Mouse (Mus musculus) erythroblast, adult 5-6 weeks (primary cell): Measurements from ENCODE around the gene Tmem121b. TPM values are rescaled to one million over a fixed set of nuclear protein-coding genes. Genes with fewer than 3 reads are reported as not detected.

Experiments used
- ATAC-seq: replicated peaks from 2 replicates; pipeline ENCODE4 v1.8.0; 2016; ENCODE audit warnings: moderate number of reproducible peaks, mild to moderate bottlenecking, moderate TSS enrichment, inconsistent platforms; ENCODE audit not compliant: poor library complexity, low FRiP score, severe bottlenecking
- total RNA-seq, 2 experiments: library from RNA; stranded (forward) in 1 of 2; stranded (reverse) in 1 of 2; fragments of 150-400 nt in 1 of 2; fragments of 200-764, 138-1000 nt in 1 of 2; gene quantifications; 2 replicates each; pipeline versions ENCODE4 v1.2.3 to v1.2.4; 2015 to 2017; ENCODE audit warnings: low replicate concordance in 2 of 2

Tmem121b gene
- total RNA-seq (2015; ENCODE audit: low replicate concordance) (not detected in 2 replicates), total RNA-seq (2017; ENCODE audit: low replicate concordance) (not detected in 2 replicates)

- no peak for ATAC-seq
Measured at GRCm38 (mm10) chr6:120493374-120494181, at the start of gene Tmem121b. TSS of gene Tmem121b (minus strand) at chr6:120493807.

GRCm38 (mm10) chr6:120542061-120542460, 48.5 kb upstream of the Tmem121b start:
- no peak for ATAC-seq

- 0 out of 2 replicates have a peak, but pooled peaks have one; percentile 21 for ATAC-seq
Measured at GRCm38 (mm10) chr6:120541386-120541785, 47.8 kb upstream of the Tmem121b start.

- no peak for ATAC-seq
Measured at GRCm38 (mm10) chr6:120539781-120540231, 46.2 kb upstream of the Tmem121b start.

GRCm38 (mm10) chr6:120539132-120539759, 45.6 kb upstream of the Tmem121b start:
- peak; percentile 83 for ATAC-seq

DNA sequence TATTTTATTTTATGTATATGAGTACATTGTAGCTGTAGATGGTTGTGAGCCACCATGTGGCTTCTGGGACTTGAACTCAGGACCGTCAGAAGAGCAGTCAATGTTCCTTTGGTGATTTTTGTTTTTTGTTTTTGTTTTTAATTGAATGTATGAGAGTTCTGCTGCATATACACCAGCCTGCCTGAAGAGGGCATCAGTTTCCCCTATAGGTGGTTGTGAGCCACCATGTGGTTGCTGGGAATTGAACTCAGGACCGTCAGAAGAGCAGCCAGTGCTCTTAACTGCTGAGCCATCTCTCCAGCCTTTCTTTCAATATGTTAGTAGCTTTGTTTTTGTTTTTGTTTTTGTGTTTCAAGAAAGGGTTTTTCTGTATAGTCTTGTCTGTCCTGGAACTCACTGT, 42.7 kb upstream of the Tmem121b start:
- ATAC-seq = no peak

GRCm38 (mm10) chr6:120532594-120532993, 39.0 kb upstream of the Tmem121b start:
- no peak for ATAC-seq

DNA sequence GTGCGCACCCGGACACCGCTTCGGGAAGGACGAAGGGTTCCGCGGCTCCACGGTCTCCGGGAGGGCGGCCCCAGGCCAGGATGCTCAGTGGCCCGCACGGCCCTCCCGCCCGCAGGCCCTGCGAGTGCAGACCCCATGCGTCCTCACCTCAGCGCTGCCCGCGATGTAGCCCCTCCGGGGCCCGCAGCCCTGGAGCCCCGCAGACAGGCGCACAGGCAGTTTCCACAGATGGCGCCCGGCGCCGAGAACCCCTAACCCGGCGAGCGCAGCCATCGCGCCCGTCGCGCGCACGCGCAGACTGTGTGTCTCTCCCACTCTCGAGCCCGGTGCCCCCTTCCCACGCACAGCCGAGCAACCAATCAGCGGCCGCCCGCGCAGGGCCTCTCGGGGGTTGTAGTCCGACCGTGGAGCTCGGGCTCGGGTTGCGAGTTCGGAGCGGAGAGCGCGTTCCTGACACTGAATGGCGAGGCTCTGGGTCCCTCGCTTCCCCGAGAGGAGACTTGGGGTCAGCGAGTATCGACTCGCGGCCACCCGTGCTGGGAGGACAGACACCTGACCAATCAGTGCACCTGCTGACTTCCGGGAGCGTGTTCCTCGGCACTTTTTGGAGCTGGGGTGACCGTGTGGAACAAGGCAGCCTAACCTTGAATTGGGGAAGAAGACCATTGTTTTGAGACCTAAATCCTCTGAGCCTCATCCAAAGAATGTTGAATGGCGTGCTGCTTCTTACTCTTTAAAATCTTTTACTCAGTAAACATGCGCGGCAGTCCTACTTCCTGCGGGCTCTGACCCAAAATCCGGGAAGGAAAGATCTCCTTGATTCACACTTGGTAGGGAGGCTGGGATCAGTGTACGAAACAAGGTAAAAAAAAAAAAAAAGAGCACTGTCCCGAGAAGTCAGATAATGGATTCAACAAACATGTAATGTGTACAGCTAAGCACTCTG, 37.7 kb upstream of the Tmem121b start, which contains the start of gene Hdhd5:
Gene Hdhd5, minus strand, starts transcription at position 300 of the 946 bp plus-strand sequence.
- ATAC-seq = peak; percentile 91

- no peak for ATAC-seq
Measured at GRCm38 (mm10) chr6:120529123-120529522, 35.5 kb upstream of the Tmem121b start.

DNA sequence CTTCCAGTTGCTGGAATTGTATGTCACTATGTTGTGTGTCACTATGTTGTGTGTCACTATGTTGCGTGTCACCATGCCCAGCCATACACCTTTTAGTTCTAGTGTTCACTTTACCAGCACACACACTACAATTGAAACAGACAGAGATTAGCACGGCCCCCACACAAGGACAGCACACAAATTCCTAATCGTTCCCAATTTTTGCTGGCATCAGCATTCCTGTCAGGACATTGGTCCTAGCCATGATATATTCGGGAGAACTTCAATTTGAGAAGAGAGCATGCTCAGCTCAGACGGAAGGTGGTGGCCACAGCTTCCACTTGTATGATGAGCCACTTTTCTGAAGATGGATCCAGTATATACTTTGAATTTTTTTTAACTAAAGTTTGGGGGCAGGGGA, 31.2 kb upstream of the Tmem121b start:
- ATAC-seq = no peak

DNA sequence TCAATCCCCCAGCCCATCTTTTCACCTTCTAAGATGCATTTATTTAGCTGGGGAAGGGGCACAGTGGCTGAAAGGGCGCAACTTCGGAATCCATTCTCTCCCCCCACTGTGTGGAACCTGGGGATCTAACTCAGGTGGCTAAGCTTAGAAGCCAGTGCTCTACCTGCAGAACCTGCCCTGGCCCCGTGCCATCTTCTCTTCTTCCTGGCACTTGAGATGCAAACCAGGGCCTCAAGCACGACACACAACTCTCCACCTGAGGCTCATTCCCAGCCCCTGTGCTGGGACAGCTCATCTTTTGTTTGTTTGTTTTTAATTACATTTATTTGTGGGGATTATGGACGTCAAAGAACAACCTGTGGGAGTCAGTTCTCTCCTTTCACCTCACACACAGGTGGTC, 26.0 kb upstream of the Tmem121b start:
- no peak for ATAC-seq

DNA sequence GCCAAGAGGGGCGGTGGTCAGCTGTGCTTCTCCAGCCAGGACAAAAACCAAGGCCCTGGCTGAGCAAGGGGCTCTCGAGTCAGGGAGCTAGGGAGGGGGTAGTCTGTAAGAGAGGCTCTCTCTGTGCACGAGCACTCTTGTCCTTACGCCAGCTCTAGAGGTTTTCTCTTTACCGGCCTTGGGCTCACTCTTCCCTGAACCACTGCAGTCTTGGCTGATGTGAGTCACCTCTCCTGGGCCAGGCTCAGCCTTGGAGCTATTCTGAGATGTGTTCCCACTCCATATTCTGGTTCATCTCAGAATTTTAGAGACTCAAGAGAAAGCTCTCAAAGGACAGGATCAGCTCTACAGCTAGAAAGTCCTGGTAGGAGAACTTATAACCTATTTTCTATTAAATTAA, 23.7 kb upstream of the Tmem121b start:
- peak; percentile 20; the same call in 1 of the 2 replicates for ATAC-seq

GRCm38 (mm10) chr6:120516879-120517278, 23.3 kb upstream of the Tmem121b start:
- peak; percentile 41 for ATAC-seq

- ATAC-seq = peak; percentile 71
Measured at GRCm38 (mm10) chr6:120516422-120516821, 22.8 kb upstream of the Tmem121b start.

DNA sequence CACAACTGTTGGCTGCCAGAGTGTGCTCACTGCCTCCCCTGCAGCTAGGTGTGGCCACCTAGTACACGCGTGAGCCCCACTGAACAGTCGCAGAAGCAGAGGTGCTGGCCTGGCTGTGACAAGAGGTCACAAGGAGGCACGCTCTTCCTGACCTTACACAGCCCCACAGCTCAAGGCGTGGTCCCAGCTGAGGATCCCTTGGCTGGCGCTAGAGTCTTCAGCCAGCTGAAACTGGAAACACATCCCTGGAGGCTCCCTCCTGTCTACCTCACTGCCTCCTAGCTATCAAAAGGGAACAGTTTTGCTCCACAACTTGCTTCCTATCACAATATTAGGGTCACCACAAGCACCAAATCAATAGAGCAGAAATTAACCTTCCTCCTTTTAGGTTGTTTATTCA, 17.6 kb upstream of the Tmem121b start:
- no peak for ATAC-seq

DNA sequence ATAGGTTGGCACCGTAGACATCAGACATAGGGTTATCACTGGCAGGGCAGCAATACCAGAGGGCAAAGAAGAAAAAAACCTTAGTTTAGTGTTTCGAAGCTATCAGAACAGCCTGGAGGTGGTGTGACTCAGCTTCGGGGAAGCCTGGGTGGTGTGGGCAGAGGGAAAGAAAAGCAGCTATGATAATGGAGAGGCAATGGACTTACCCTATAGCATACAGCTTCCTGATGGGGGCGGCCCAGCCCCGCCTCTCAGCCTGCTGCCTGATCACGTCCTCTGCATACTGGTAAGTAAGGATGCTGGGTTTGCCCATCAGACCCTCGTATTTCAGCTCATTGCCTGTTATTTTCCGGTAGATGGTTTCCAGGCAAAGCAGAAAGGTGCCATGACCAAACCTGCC, 16.8 kb upstream of the Tmem121b start:
- ATAC-seq = no peak

GRCm38 (mm10) chr6:120509975-120510374, 16.4 kb upstream of the Tmem121b start:
- no peak for ATAC-seq

DNA sequence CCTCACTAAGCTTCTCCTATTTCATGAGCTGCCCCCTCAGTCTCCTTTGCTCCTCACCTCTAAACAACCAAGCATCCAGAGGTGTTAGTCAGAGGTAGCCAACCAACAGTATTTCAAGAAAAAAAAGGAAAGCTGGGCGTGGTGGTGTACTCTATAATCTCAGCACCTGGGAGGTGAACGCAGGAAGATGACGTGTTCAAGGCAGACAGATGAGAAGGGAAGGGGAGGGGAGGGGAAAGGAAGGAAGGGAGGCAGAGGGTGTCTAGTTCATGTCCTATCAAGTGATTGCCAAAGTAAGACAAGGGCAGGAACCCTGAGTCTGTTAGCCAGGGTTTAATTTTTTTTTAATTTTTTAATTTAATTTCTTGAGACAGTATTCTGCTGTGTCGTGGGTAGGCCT, 15.0 kb upstream of the Tmem121b start:
- ATAC-seq = no peak

DNA sequence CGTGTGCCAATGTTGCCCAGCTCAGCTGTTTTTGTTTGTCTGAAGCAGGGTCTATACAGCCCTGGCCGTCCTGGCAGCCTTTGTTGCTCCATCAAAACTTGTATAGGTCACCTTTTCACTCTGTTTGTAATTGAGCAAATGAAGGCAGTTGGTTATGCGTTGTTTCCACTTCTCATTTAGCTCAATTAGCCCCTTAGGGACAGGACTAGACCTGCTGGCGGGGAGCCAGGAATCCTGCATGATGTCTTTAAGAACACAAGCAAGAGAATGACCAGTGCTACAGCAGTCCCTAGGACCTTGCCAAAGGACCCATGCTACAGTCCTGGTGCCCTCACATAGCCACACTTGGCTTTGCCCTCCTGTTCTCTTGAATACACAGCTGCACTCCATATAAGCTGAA, 11.9 kb upstream of the Tmem121b start:
- ATAC-seq = no peak

- no peak for ATAC-seq
Measured at GRCm38 (mm10) chr6:120504051-120504450, 10.4 kb upstream of the Tmem121b start.
